Mouse (Mus musculus) CH12.LX (cell line): ENCODE results near the gene Nup205.

Experiments used
- CTCF ChIP-seq, 2 experiments: IDR thresholded peaks in 1 of 2; conservative IDR thresholded peaks in 1 of 2; 2 replicates each; pipeline ENCODE4 v1.5.1; 2011 to 2012; ENCODE audit warnings: low read depth in 2 of 2, low read length in 2 of 2, improper control_type of control experiment in 1 of 2, inconsistent platforms in 1 of 2, mild to moderate bottlenecking in 1 of 2, moderate library complexity in 1 of 2
- ELF1 ChIP-seq: IDR thresholded peaks from 2 replicates; pipeline ENCODE4 v1.6.1; 2014; ENCODE audit warnings: low read depth, mild to moderate bottlenecking, inconsistent platforms, low read length, improper control_type of control experiment
- EP300 ChIP-seq: IDR thresholded peaks from 2 replicates; pipeline ENCODE4 v1.6.1; 2011; ENCODE audit warnings: low read length, improper control_type of control experiment
- MAZ ChIP-seq: IDR thresholded peaks from 2 replicates; pipeline ENCODE4 v1.6.1; 2012; ENCODE audit warnings: low read depth, mild to moderate bottlenecking, inconsistent platforms, low read length, improper control_type of control experiment, moderate library complexity
- POLR2A ChIP-seq: IDR thresholded peaks from 2 replicates; pipeline ENCODE4 v1.6.1; 2011; ENCODE audit warnings: low read depth, mild to moderate bottlenecking, improper control_type of control experiment, low read length
- TCF12 ChIP-seq: IDR thresholded peaks from 2 replicates; pipeline ENCODE4 v1.6.1; 2014; ENCODE audit warnings: low read depth, mild to moderate bottlenecking, inconsistent platforms, low read length, improper control_type of control experiment
- ZMIZ1 ChIP-seq: IDR thresholded peaks from 2 replicates; pipeline ENCODE4 v1.6.1; 2012; ENCODE audit warnings: low read depth, mild to moderate bottlenecking, inconsistent platforms, low read length, improper control_type of control experiment
- ZNF384 ChIP-seq: IDR thresholded peaks from 2 replicates; pipeline ENCODE4 v1.6.1; 2012; ENCODE audit warnings: low read depth, low read length, improper control_type of control experiment, inconsistent platforms

DNA sequence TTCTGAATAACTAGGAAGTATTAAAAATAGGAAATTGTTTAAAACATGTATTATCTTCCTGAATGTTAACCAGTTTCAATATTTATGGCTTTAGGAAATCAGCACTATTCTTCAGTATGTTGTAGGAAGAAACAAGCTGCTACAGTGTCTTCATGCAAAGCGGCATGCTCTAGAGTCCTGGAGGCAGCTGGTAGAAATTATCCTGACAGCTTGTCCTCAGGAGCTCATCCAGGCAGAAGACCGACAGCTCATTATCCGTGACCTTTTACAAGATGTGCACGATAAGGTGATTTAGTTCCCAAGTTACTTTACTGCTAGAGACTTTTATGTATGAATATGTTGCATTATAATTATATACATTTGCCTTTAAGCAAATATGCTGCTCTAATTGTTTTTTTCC, 48.5 kb downstream of the Nup205 start:
- no peak for TF ChIP-seq CTCF (conservative IDR thresholded peaks at IDR 0.05 in 1 of 2, IDR thresholded peaks at IDR 0.05 in 1 of 2; ENCODE audit: low read depth in 2 of 2, low read length in 2 of 2)
- no peak for TF ChIP-seq ZNF384
- TF ChIP-seq EP300 = no peak
- TF ChIP-seq ZMIZ1 = no peak
- TF ChIP-seq MAZ = no peak
- no peak for TF ChIP-seq ELF1
- TF ChIP-seq POLR2A = no peak
- no peak for TF ChIP-seq TCF12
